Mouse (Mus musculus) liver, embryonic 14.5 days (tissue): Measurements from ENCODE around the gene Pam16.

ENCODE experiments used
- CTCF ChIP-seq: IDR thresholded peaks from 2 replicates; pipeline ENCODE4 v1.5.1; 2016; ENCODE audit warnings: antibody characterized with exemption, low read depth, control low read depth
- EP300 ChIP-seq: IDR thresholded peaks from 2 replicates; pipeline ENCODE4 v1.6.1; 2016; ENCODE audit warnings: antibody characterized with exemption, low read depth

GRCm38 (mm10) chr16:4585642-4586530, 38.9 kb downstream of the Pam16 start:
- TF ChIP-seq CTCF (no peak), EP300 (no peak)
